ENCODE assay signal across 8 mouse cellular contexts in the genomic region with DNA sequence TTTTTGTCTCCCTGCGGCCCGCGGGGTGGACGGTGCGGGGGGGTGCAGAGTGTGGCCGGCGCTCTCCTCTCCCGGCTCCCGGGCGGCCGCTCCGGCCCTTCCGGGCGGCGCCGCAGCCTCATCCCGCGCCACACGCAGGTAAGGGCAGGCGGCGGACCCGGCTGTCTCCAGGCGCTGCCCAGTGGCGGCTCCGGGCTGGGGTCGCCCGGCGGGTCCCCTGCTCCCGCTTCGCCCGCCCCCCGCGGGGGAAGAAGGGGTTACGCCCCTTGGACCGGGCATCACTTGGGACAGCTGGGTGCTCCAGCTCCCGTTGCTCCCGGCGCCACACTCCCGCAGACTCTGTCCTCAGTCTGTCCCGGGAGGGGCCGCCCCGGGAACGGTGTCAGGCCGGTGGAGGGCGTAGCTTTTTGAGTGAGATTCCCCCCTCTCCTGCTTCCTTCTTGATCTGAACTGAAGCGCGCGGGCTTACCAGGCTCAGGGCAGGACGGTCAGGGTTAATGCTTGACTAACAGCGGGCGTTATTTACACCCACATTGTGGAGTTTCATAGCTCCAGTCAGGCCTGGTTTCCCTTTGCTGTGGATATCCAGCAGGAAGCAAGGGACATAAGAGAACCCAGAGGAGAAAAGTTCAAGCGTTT. TPM values are rescaled to one million over a fixed set of nuclear protein-coding genes. Genes with fewer than 3 reads are reported as not detected.
A peak's percentile ranks its signal among the peaks of the same experiment; 100 is the strongest.
DNase-seq lines count a peak whose midpoint lies in the region; ATAC-seq and TF ChIP-seq lines count a peak whose summit lies in the region.

No protein-coding gene starts in this region.

- no peak overlapping the region for H3K27ac ChIP-seq in CH12.LX (ENCODE audit: insufficient read depth, low read depth)
- H3K27ac ChIP-seq in forebrain, embryonic 11.5 days (ENCODE audit: low read depth, low read length): peak overlapping the region; percentile 74
- peak overlapping the region; percentile 95 for H3K27ac ChIP-seq in heart, postnatal 0 days (ENCODE audit: low read depth)
- H3K27ac ChIP-seq in lung, postnatal 0 days (ENCODE audit: low read length): peak overlapping the region; percentile 92

- peaks cover 0 to 16% of the 10 kb centered on the region in 2 experiments; a peak in 2 of 4 replicates for H3K4me1 ChIP-seq in CH12.LX (ENCODE audit: control insufficient read depth in 1 of 2, insufficient read depth in 2 of 2)
- H3K4me1 ChIP-seq in forebrain, embryonic 11.5 days (replicated peaks; ENCODE audit: control insufficient read depth, insufficient read depth, low read length): 0 out of 2 replicates have a peak, but pooled peaks cover 8% of the 10 kb centered on the region
- H3K4me1 ChIP-seq in heart, postnatal 0 days (ENCODE audit: control insufficient read depth, insufficient read depth): peaks cover 44% of the 10 kb centered on the region
- peaks cover 6% of the 10 kb centered on the region for H3K4me1 ChIP-seq in lung, postnatal 0 days (ENCODE audit: insufficient read depth, low read depth, low read length)

- peak overlapping the region; percentile 67 for H3K9ac ChIP-seq in CH12.LX (ENCODE audit: insufficient read depth, low read depth)
- peak overlapping the region; percentile 89 for H3K9ac ChIP-seq in forebrain, embryonic 11.5 days (ENCODE audit: low read length)
- peak overlapping the region; percentile 92 for H3K9ac ChIP-seq in heart, postnatal 0 days (replicated peaks; ENCODE audit: low read depth, low read length)
- H3K9ac ChIP-seq in lung, postnatal 0 days (replicated peaks; ENCODE audit: low read depth): peak overlapping the region; percentile 69

- TF ChIP-seq EP300 in CH12.LX (IDR thresholded peaks at IDR 0.05; ENCODE audit: low read length): no peak
- no peak for TF ChIP-seq EP300 in heart, postnatal 0 days (IDR thresholded peaks at IDR 0.05; ENCODE audit: low read depth)
- no peak for TF ChIP-seq EP300 in lung, postnatal 0 days (IDR thresholded peaks at IDR 0.05)

- no peak for TF ChIP-seq POLR2A in CH12.LX (IDR thresholded peaks at IDR 0.05; ENCODE audit: low read depth, low read length)

- peak overlapping the region; percentile 80 for H3K4me2 ChIP-seq in CH12.LX (ENCODE audit: insufficient read depth, low read depth, poor library complexity, severe bottlenecking)
- H3K4me2 ChIP-seq in forebrain, embryonic 11.5 days (ENCODE audit: low read depth, low read length, severe bottlenecking): peak overlapping the region; percentile 82
- H3K4me2 ChIP-seq in heart, postnatal 0 days (ENCODE audit: low read depth, low read length): peak overlapping the region; percentile 89
- H3K4me2 ChIP-seq in lung, postnatal 0 days (replicated peaks; ENCODE audit: low read depth, low read length): peak overlapping the region; percentile 88

- WGBS in forebrain, embryonic 11.5 days: under 1% methylated on average over 33 of the region's 52 CpGs
- WGBS in heart, postnatal 0 days: under 1% methylated on average over 33 of the region's 52 CpGs
- WGBS in lung, postnatal 0 days: 0% methylated on average over 37 of the region's 52 CpGs

- peaks cover 0 to 12% of the 10 kb centered on the region in 2 experiments for H3K36me3 ChIP-seq in CH12.LX (replicated peaks in 1 of 2; ENCODE audit: control insufficient read depth in 1 of 2, insufficient read depth in 1 of 2, low read length in 1 of 2)
- no peaks in the 10 kb centered on the region for H3K36me3 ChIP-seq in forebrain, embryonic 11.5 days (ENCODE audit: control insufficient read depth, insufficient read depth, low read length)
- H3K36me3 ChIP-seq in heart, postnatal 0 days (replicated peaks; ENCODE audit: control insufficient read depth, insufficient read depth, low read length): no peaks in the 10 kb centered on the region
- no peaks in the 10 kb centered on the region for H3K36me3 ChIP-seq in lung, postnatal 0 days (ENCODE audit: insufficient read depth, low read length)

- in situ Hi-C loops in CH12.LX (cut with MboI; ENCODE audit: low pct_ligation_motif_present, low pct_unique_long_range_greater_than_20kb, low sequenced_read_pairs): no loop called here

- TF ChIP-seq RAD21 in CH12.LX (IDR thresholded peaks at IDR 0.05; ENCODE audit: low read depth, low read length): no peak

- no peaks in the 10 kb centered on the region for H3K27me3 ChIP-seq in CH12.LX (replicated peaks)
- H3K27me3 ChIP-seq in forebrain, embryonic 11.5 days (ENCODE audit: control insufficient read depth, insufficient read depth, low read length): no peaks in the 10 kb centered on the region
- no peaks in the 10 kb centered on the region for H3K27me3 ChIP-seq in heart, postnatal 0 days (ENCODE audit: control insufficient read depth, insufficient read depth, low read length)
- H3K27me3 ChIP-seq in lung, postnatal 0 days (replicated peaks; ENCODE audit: insufficient read depth, low read length): no peaks in the 10 kb centered on the region

- peak; percentile 86 for ATAC-seq in forebrain, embryonic 11.5 days (replicated peaks; ENCODE audit: low FRiP score)
- peak; percentile 50 for ATAC-seq in heart, postnatal 0 days (ENCODE audit: insufficient read depth, low read depth)
- peak; percentile 81 for ATAC-seq in lung, postnatal 0 days

- peak; percentile 27 for DNase-seq in CH12.LX (ENCODE audit: extremely low read depth)
- peak; percentile 67 for DNase-seq in adrenal gland, postnatal 14 days
- DNase-seq in forebrain, embryonic 11.5 days (ENCODE audit: low spot score): peak; percentile 73
- DNase-seq in heart, postnatal 0 days (ENCODE audit: low spot score): peak; percentile 57
- peak; percentile 71 to 86 for DNase-seq in kidney, postnatal 25 days
- DNase-seq in lung, postnatal 0 days (ENCODE audit: low spot score): peak; percentile 81
- peak; percentile 61 for DNase-seq in ovary, postnatal 36 days (ENCODE audit: low spot score)
- peak; percentile 48 for DNase-seq in urinary bladder, postnatal 14 days (ENCODE audit: low spot score)

- dilution Hi-C loops in CH12.LX (cut with MboI; ENCODE audit: extremely low pct_ligation_motif_present, extremely low pct_unique_long_range_greater_than_20kb, low sequenced_read_pairs): no loop called here

- no peaks in the 10 kb centered on the region for H3K9me3 ChIP-seq in CH12.LX (replicated peaks; ENCODE audit: low read length)
- H3K9me3 ChIP-seq in forebrain, embryonic 11.5 days (ENCODE audit: control insufficient read depth, low read length): no peaks in the 10 kb centered on the region
- no peaks in the 10 kb centered on the region for H3K9me3 ChIP-seq in heart, postnatal 0 days (replicated peaks; ENCODE audit: control insufficient read depth, low read length)
- H3K9me3 ChIP-seq in lung, postnatal 0 days (ENCODE audit: low read length): no peaks in the 10 kb centered on the region

- H3K79me2 ChIP-seq in CH12.LX (replicated peaks; ENCODE audit: control insufficient read depth, extremely low read depth, insufficient read depth, poor library complexity, severe bottlenecking): no peaks in the 10 kb centered on the region

- peak overlapping the region; percentile 72 to 91 (median 90) for H3K4me3 ChIP-seq in CH12.LX (replicated peaks in 1 of 3; ENCODE audit: low read depth in 2 of 3, low read length in 2 of 3, poor library complexity in 1 of 3)
- peak overlapping the region; percentile 78 for H3K4me3 ChIP-seq in forebrain, embryonic 11.5 days (ENCODE audit: low read depth, low read length)
- peak overlapping the region; percentile 80 for H3K4me3 ChIP-seq in heart, postnatal 0 days (ENCODE audit: low read depth, low read length)
- H3K4me3 ChIP-seq in lung, postnatal 0 days (ENCODE audit: low read depth, low read length): peak overlapping the region; percentile 98

- TF ChIP-seq CTCF in CH12.LX (conservative IDR thresholded peaks at IDR 0.05 in 1 of 2, IDR thresholded peaks at IDR 0.05 in 1 of 2; ENCODE audit: low read depth in 2 of 2, low read length in 2 of 2): no peak
- TF ChIP-seq CTCF in heart, postnatal 0 days (IDR thresholded peaks at IDR 0.05; ENCODE audit: low read depth): no peak
- TF ChIP-seq CTCF in lung, postnatal 0 days (IDR thresholded peaks at IDR 0.05): peak; percentile 19

TF ChIP-seq in CH12.LX, 34 proteins besides CTCF, POLR2A, EP300 and RAD21 (continues in another document):
- TF ChIP-seq MYC (IDR thresholded peaks at IDR 0.05; ENCODE audit: low read depth, low read length) (no peak), GABPA (IDR thresholded peaks at IDR 0.05; ENCODE audit: insufficient replicate concordance, low read depth, low read length) (no peak), ZNF384 (IDR thresholded peaks at IDR 0.05; ENCODE audit: low read depth, low read length) (no peak), PAX5 (IDR thresholded peaks at IDR 0.05; ENCODE audit: low read length) (no peak), USF2 (conservative IDR thresholded peaks at IDR 0.05; ENCODE audit: low read depth, low read length) (no peak), MAX (IDR thresholded peaks at IDR 0.05; ENCODE audit: low read length) (no peak), UBTF (IDR thresholded peaks at IDR 0.05; ENCODE audit: low read depth, low read length) (peak; percentile 41; the same call in 1 of the 2 replicates), ZC3H11A (IDR thresholded peaks at IDR 0.05; ENCODE audit: low read depth, low read length) (no peak), JUN (IDR thresholded peaks at IDR 0.05; ENCODE audit: insufficient read depth, low read depth, low read length) (no peak), SMC3 (IDR thresholded peaks at IDR 0.05; ENCODE audit: low read depth, low read length) (no peak), MAZ (IDR thresholded peaks at IDR 0.05; ENCODE audit: low read depth, low read length) (0 out of 2 replicates have a peak, but pooled peaks have one; percentile 5), CHD2 (IDR thresholded peaks at IDR 0.05; ENCODE audit: low read length) (no peak), JUND (conservative IDR thresholded peaks at IDR 0.05; ENCODE audit: low read depth, low read length) (no peak), MXI1 (IDR thresholded peaks at IDR 0.05; ENCODE audit: low read depth, low read length) (peak; percentile 13; the same call in 1 of the 2 replicates), NELFE (IDR thresholded peaks at IDR 0.05; ENCODE audit: low read depth, low read length) (no peak), MAFK (IDR thresholded peaks at IDR 0.05; ENCODE audit: insufficient replicate concordance, low read length) (no peak), USF1 (IDR thresholded peaks at IDR 0.05; ENCODE audit: low read depth, low read length) (no peak), BHLHE40 (IDR thresholded peaks at IDR 0.05; ENCODE audit: low read depth, low read length) (no peak), HCFC1 (IDR thresholded peaks at IDR 0.05; ENCODE audit: low read depth, low read length) (no peak)

RNA-seq across cellular contexts. Expression of gene Lrrfip2, which starts 1.0 kb away (rescaled TPM):
- total RNA-seq in CH12.LX (2012; rRNA removed): 22.4 and 25.2 TPM in 2 replicates
- 16.6 and 22.9 TPM in 2 replicates for total RNA-seq in CH12.LX (2014; rRNA removed)
- polyA plus RNA-seq in CH12.LX (2012; ENCODE audit: insufficient read length, low read depth): 30.9 and 38.7 TPM in 2 replicates
- total RNA-seq in adrenal gland, postnatal 14 days (2021): 48.5 and 54.5 TPM in 2 replicates
- polyA plus RNA-seq in forebrain, embryonic 11.5 days (2014; fragmentation: Nextera tagmentation; extraction: Ambion mirVana): 44.3 and 50.6 TPM in 2 replicates
- total RNA-seq in heart, postnatal 0 days (2014; rRNA removed; ENCODE audit: low replicate concordance): 82.4 and 86.6 TPM in 2 replicates
- polyA plus RNA-seq in heart, postnatal 0 days (2015; fragmentation: Nextera tagmentation; extraction: Ambion mirVana): 62.6 and 73.9 TPM in 2 replicates
- 47.7 and 54.2 TPM in 2 replicates for polyA plus RNA-seq in lung, postnatal 0 days (2015; fragmentation: Nextera tagmentation; extraction: Ambion mirVana)

Comparison
In these comparisons a context has a peak if more than half of its experiments do, and no peak if none do; other contexts are left out.
1. DNase-seq: peak in every context shown above with its lines; median percentile 81 in lung, postnatal 0 days; 78 in kidney, postnatal 25 days; 73 in forebrain, embryonic 11.5 days; 67 in adrenal gland, postnatal 14 days; 61 in ovary, postnatal 36 days; 57 in heart, postnatal 0 days; 48 in urinary bladder, postnatal 14 days; 27 in CH12.LX.